Mouse (Mus musculus): ENCODE data around the gene Ppp4c. TPM values are rescaled to one million over a fixed set of nuclear protein-coding genes. Genes with fewer than 3 reads are reported as not detected.

The Ppp4c gene
- polyA plus RNA-seq, 1 experiment, result 199 TPM

DNA sequence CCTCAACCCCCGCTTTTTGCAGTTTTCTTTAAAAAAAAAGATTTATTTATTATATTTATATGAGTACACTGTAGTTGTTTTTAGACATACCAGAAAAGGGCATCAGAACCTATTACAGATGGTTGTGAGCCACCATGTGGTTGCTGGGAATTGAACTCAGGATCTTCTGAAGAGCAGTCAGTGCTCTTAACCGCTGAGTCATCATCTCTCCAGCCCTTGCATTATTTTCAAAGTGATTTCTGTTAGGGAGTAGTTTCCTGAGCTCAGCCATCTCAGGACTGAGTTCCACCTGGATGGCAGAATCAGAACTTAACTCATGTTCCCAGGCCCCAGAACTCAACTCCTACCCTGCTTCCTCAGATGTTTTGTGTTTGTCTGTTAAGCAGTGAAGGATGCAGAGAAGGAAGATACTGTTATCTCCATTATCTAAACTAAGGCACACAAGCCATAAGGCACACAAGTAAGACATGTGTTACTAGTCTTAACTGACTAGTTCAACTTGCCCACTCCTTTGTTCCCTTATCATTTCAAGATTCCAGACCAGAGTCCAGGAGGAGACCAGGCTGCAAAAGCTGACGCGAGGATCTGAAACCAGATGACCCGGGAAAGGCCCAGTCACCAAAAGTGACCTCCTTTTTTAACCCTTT, 17.6 kb upstream of the Ppp4c start:
- no peaks in the 10 kb centered on the region for H3K36me3 ChIP-seq (ENCODE audit: control insufficient read depth, insufficient read depth, low read length)
- H3K4me1 ChIP-seq (ENCODE audit: control insufficient read depth, insufficient read depth, insufficient read length, low read length), result peaks cover 18% of the 10 kb centered on the region
- no peaks in the 10 kb centered on the region for H3K27me3 ChIP-seq (ENCODE audit: control insufficient read depth, insufficient read depth, low read length)
- 41% methylated on average over 5 of the region's 5 CpGs for WGBS
- H3K4me3 ChIP-seq (ENCODE audit: low read depth, low read length), result no peak overlapping the region
- H3K27ac ChIP-seq (ENCODE audit: insufficient read depth, low read depth, low read length), result no peak overlapping the region
- TF ChIP-seq POLR2A (IDR thresholded peaks at IDR 0.05; ENCODE audit: low read depth, low read length), result no peak
- TF ChIP-seq CTCF (IDR thresholded peaks at IDR 0.05; ENCODE audit: extremely low read depth, insufficient read length, insufficient replicate concordance, low read depth, low read length), result no peak

DNA sequence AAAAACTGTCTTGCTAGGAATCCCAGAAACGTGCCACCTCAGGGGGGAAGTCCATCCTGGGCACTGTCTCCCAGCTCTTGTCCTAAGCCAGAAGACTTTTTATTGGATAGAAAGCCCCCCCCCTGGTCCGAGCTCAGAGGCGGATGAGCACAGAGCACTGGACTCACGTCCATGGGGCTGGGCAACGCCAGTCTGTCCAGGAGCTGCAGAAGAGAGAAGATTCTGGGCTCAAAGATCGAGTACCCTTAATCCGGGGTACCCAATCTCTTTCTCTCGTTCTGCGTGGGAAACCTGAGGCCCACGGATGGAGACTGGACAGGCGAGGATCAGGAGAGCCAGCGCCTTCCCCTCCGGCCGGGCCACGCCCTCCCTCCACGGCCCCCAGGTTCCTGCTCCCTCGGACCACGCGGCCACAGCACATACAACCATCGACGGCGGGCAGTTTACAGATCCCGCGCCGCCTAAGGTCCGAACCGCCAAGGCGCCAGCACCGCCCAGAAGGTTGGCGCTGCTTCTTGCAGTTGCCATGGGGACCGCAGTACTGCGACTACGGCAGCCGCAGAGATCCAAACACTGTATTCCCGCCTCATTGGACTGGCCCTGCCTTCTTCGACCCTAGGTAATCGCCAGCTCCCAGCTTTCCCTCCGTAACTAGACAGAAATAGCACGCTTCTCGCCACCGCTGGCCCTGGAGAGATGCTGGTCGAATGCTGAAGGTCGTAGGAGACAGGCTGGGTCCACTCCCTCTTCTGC, 16.6 kb upstream of the Ppp4c start:
- Histone ChIP-seq H3K27ac (ENCODE audit: insufficient read depth, low read depth, low read length) (no peak overlapping the region), H3K36me3 (ENCODE audit: control insufficient read depth, insufficient read depth, low read length) (no peaks in the 10 kb centered on the region), H3K4me3 (ENCODE audit: low read depth, low read length) (peak overlapping the region; percentile 84), H3K27me3 (ENCODE audit: control insufficient read depth, insufficient read depth, low read length) (no peaks in the 10 kb centered on the region), H3K4me1 (ENCODE audit: control insufficient read depth, insufficient read depth, insufficient read length, low read length) (peaks cover 18% of the 10 kb centered on the region)
- no peak for TF ChIP-seq CTCF (IDR thresholded peaks at IDR 0.05; ENCODE audit: extremely low read depth, insufficient read length, insufficient replicate concordance, low read depth, low read length)
- TF ChIP-seq POLR2A (IDR thresholded peaks at IDR 0.05; ENCODE audit: low read depth, low read length), result no peak
- WGBS, result 1% methylated on average over 43 of the region's 43 CpGs

DNA sequence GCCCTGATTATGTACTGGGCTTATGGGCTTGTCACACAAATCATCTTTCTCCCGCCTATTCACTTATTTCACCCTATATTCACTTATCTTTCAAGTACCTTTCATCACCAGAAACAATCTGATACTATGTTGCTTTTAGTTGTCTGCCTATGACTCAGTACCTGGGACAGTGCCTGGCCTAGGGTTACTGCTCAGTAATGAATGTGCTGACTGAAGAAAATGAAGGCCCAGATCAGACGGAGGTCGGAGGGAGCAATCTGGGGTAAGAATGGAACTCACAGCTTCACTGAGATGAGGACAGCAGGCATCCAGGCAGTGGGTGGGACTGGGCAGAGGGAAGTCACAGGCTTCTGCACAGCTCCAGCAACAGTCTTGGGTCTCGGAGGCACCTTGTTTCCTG, 15.1 kb upstream of the Ppp4c start:
- Histone ChIP-seq H3K4me3 (ENCODE audit: low read depth, low read length) (no peak overlapping the region), H3K4me1 (ENCODE audit: control insufficient read depth, insufficient read depth, insufficient read length, low read length) (peaks cover 18% of the 10 kb centered on the region), H3K27me3 (ENCODE audit: control insufficient read depth, insufficient read depth, low read length) (no peaks in the 10 kb centered on the region), H3K27ac (ENCODE audit: insufficient read depth, low read depth, low read length) (peak overlapping the region; percentile 79), H3K36me3 (ENCODE audit: control insufficient read depth, insufficient read depth, low read length) (no peaks in the 10 kb centered on the region)
- 38% methylated on average over 4 of the region's 4 CpGs for WGBS
- TF ChIP-seq POLR2A (IDR thresholded peaks at IDR 0.05; ENCODE audit: low read depth, low read length) (no peak), CTCF (IDR thresholded peaks at IDR 0.05; ENCODE audit: extremely low read depth, insufficient read length, insufficient replicate concordance, low read depth, low read length) (no peak)

DNA sequence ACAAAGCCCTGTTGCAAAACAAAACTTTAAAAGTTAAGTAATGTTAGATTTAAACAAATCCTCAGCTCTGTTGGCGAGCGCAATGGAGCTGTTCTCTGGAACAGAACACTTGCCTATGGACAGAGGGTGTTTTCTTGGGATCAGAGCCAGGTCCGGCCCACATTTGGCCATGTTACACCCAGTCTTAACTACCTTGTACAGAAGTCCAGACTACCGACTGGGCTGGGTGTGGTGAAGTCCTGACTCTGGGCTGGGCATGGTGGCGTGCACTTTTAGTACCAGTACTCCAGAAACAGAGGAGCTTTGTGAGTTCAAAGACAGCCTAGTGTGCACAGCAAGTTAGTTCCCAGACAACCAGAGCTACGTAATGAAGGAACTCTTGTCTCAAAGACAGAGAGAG, 14.7 kb upstream of the Ppp4c start:
- peaks cover 18% of the 10 kb centered on the region for H3K4me1 ChIP-seq (ENCODE audit: control insufficient read depth, insufficient read depth, insufficient read length, low read length)
- no peak overlapping the region for H3K4me3 ChIP-seq (ENCODE audit: low read depth, low read length)
- 16% methylated on average over 6 of the region's 6 CpGs for WGBS
- TF ChIP-seq POLR2A (IDR thresholded peaks at IDR 0.05; ENCODE audit: low read depth, low read length), result no peak
- TF ChIP-seq CTCF (IDR thresholded peaks at IDR 0.05; ENCODE audit: extremely low read depth, insufficient read length, insufficient replicate concordance, low read depth, low read length), result no peak
- H3K36me3 ChIP-seq (ENCODE audit: control insufficient read depth, insufficient read depth, low read length), result no peaks in the 10 kb centered on the region
- H3K27ac ChIP-seq (ENCODE audit: insufficient read depth, low read depth, low read length), result peak overlapping the region; percentile 79
- H3K27me3 ChIP-seq (ENCODE audit: control insufficient read depth, insufficient read depth, low read length), result no peaks in the 10 kb centered on the region

DNA sequence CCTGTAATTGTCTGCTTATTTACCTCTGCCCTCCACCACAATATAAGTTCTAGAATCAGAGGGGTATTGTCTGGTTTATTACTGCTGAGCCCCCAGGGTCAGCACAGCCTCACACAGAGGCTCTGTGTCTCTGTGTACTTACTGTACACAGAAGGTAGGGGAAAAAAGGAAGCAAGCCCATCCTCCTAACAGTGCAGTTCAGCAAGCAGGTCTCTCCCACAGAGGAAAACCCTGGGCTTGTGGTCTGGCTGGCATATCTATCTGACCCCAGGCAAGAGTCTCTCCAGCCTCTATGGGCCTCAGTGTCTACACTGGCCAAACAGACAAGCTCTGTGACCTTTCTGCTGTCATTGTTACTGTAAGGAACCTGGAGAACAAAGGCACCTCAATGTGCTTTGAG, 11.5 kb upstream of the Ppp4c start:
- no peak overlapping the region for H3K27ac ChIP-seq (ENCODE audit: insufficient read depth, low read depth, low read length)
- H3K4me3 ChIP-seq (ENCODE audit: low read depth, low read length), result no peak overlapping the region
- H3K27me3 ChIP-seq (ENCODE audit: control insufficient read depth, insufficient read depth, low read length), result no peaks in the 10 kb centered on the region
- no peaks in the 10 kb centered on the region for H3K36me3 ChIP-seq (ENCODE audit: control insufficient read depth, insufficient read depth, low read length)
- TF ChIP-seq POLR2A (IDR thresholded peaks at IDR 0.05; ENCODE audit: low read depth, low read length) (no peak), CTCF (IDR thresholded peaks at IDR 0.05; ENCODE audit: extremely low read depth, insufficient read length, insufficient replicate concordance, low read depth, low read length) (no peak)
- H3K4me1 ChIP-seq (ENCODE audit: control insufficient read depth, insufficient read depth, insufficient read length, low read length), result peaks cover 20% of the 10 kb centered on the region

DNA sequence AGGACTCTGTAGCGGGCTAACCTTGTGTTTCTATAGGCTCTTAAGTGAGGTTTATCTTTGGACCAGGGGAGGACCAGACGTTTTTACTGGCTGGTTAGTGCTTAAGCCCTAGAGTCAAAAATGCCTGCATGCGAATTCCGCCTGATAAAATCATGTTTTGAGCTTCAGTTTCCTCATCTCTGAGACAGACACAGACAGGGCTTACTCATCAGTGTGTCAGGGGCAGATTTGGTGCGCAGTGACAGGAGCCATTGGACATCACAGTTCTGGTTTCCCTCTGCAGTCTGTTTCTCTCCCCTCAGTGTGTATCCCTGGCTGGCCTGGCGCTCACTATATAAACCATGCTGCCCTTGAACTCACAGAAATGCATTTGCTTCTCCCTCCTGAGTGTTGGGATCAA, 10.9 kb upstream of the Ppp4c start:
- Histone ChIP-seq H3K36me3 (ENCODE audit: control insufficient read depth, insufficient read depth, low read length) (no peaks in the 10 kb centered on the region), H3K4me1 (ENCODE audit: control insufficient read depth, insufficient read depth, insufficient read length, low read length) (peaks cover 17% of the 10 kb centered on the region), H3K27me3 (ENCODE audit: control insufficient read depth, insufficient read depth, low read length) (no peaks in the 10 kb centered on the region), H3K4me3 (ENCODE audit: low read depth, low read length) (no peak overlapping the region), H3K27ac (ENCODE audit: insufficient read depth, low read depth, low read length) (no peak overlapping the region)
- TF ChIP-seq CTCF (IDR thresholded peaks at IDR 0.05; ENCODE audit: extremely low read depth, insufficient read length, insufficient replicate concordance, low read depth, low read length) (no peak), POLR2A (IDR thresholded peaks at IDR 0.05; ENCODE audit: low read depth, low read length) (no peak)
- 92% methylated on average over 6 of the region's 6 CpGs for WGBS

DNA sequence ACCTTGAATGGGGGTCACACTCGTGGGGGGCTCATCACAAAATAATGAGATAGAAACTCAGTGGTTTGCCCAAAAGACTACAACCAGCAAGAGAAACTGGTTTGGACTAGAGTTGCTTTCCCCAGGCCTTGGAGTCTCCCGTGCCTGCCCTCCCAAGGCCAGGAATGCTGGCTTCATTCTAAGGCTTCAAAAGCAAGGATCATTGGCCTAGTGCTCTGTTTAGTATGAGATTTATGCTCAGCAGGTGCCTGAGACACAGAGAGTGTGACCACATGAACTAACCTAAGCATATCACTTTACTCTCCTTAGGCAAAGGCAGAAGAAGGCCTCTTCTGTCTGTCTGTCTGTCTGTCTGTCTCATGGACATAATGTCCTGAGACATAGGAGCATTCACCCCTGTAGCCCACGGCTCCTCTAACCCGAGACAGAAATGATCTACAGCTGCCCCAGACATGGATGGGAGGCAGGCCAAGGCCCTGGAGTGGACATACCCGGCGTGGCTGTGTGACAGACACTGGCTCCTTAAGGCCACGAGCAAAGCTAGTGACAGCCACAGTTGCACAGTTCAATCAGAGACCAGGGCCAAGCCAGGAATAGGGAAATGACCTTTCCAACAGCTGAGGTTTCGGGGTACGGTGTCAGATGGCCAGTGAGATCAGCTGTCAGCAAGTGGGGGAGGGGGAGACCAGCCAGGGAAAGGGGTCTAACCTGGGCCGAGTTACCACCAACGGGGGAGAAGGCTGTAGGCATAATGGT, 10.0 kb upstream of the Ppp4c start:
- WGBS, result 88% methylated on average over 11 of the region's 11 CpGs
- TF ChIP-seq CTCF (IDR thresholded peaks at IDR 0.05; ENCODE audit: extremely low read depth, insufficient read length, insufficient replicate concordance, low read depth, low read length) (no peak), POLR2A (IDR thresholded peaks at IDR 0.05; ENCODE audit: low read depth, low read length) (no peak)
- no peak overlapping the region for H3K27ac ChIP-seq (ENCODE audit: insufficient read depth, low read depth, low read length)

More for the DNA sequence above, 10.0 kb upstream of the Ppp4c start:
- peaks cover under 1% of the 10 kb centered on the region; the same call in 1 of the 2 replicates for H3K36me3 ChIP-seq (ENCODE audit: control insufficient read depth, insufficient read depth, low read length)
- H3K4me3 ChIP-seq (ENCODE audit: low read depth, low read length), result no peak overlapping the region
- peaks cover 12% of the 10 kb centered on the region for H3K4me1 ChIP-seq (ENCODE audit: control insufficient read depth, insufficient read depth, insufficient read length, low read length)
- H3K27me3 ChIP-seq (ENCODE audit: control insufficient read depth, insufficient read depth, low read length), result no peaks in the 10 kb centered on the region

All from small intestine, adult 2 months (tissue).